Mouse (Mus musculus) liver, postnatal 0 days (tissue): ENCODE results near the gene Rab3gap2. TPM values are rescaled to one million over a fixed set of nuclear protein-coding genes. Genes with fewer than 3 reads are reported as not detected.

Experiments used
- ATAC-seq: fragments of 200-750 bp; cut with Nextera tagmentation; 2 replicates; pipeline ENCODE4 v1.8.0; 2017; ENCODE audit warnings: mild to moderate bottlenecking, moderate library complexity
- DNase-seq: peaks from one replicate; pipeline ENCODE4 v3.0.0-alpha.2; 2016
- H3K27ac ChIP-seq: fragments of 300-500 bp; sonication (generic); 2 replicates; pipeline ENCODE4 v1.5.1; 2014; ENCODE audit warnings: antibody characterized with exemption, moderate library complexity, mild to moderate bottlenecking, low read depth
- H3K27me3 ChIP-seq: fragments of 300-500 bp; sonication (generic); 2 replicates; pipeline ENCODE4 v1.6.1; 2014; ENCODE audit warnings: low read length, control low read depth, mixed read lengths; ENCODE audit not compliant: insufficient read depth
- H3K36me3 ChIP-seq: fragments of 300-500 bp; sonication (generic); replicated peaks from 2 replicates; pipeline ENCODE4 v1.6.1; 2014; ENCODE audit warnings: mild to moderate bottlenecking, control low read depth, low read length, moderate library complexity, mixed read lengths; ENCODE audit not compliant: insufficient read depth
- H3K4me1 ChIP-seq: fragments of 300-500 bp; sonication (generic); 2 replicates; pipeline ENCODE4 v1.6.1; 2014; ENCODE audit warnings: antibody characterized with exemption, mild to moderate bottlenecking, control low read depth; ENCODE audit not compliant: insufficient read depth
- H3K4me2 ChIP-seq: fragments of 300-500 bp; sonication (generic); 2 replicates; pipeline ENCODE4 v1.6.1; 2014; ENCODE audit warnings: low read depth, mild to moderate bottlenecking, low read length, moderate library complexity, mixed read lengths
- H3K4me3 ChIP-seq: fragments of 300-500 bp; sonication (generic); 2 replicates; pipeline ENCODE4 v1.5.1; 2014; ENCODE audit warnings: low read depth, low read length
- H3K9ac ChIP-seq: fragments of 300-500 bp; sonication (generic); replicated peaks from 2 replicates; pipeline ENCODE4 v1.6.1; 2014; ENCODE audit warnings: mild to moderate bottlenecking, moderate library complexity
- H3K9me3 ChIP-seq: fragments of 300-500 bp; sonication (generic); 2 replicates; pipeline ENCODE4 v1.6.1; 2016; ENCODE audit warnings: mild to moderate bottlenecking, control low read depth, low read length, mixed read lengths
- CTCF ChIP-seq: sonication (generic); IDR thresholded peaks from 2 replicates; pipeline ENCODE4 v1.5.1; 2016; ENCODE audit warnings: antibody characterized with exemption, low read depth
- EP300 ChIP-seq: IDR thresholded peaks from 2 replicates; pipeline ENCODE4 v1.6.1; 2016; ENCODE audit warnings: antibody characterized with exemption, low read depth, mild to moderate bottlenecking
- WGBS: fragments of 180-500 bp; shearing (Covaris S2); extraction: QIAGEN DNeasy Blood & Tissue Kit; methylation state at CpG from one replicate; pipeline ENCODE4 v1.1.7; 2014; ENCODE audit not compliant: insufficient replicate concordance; 5-methylcytosine and 5-hydroxymethylcytosine counted together
- polyA plus RNA-seq: library from polyadenylated mRNA; unstranded; fragments of >200 nt; fragmentation: Nextera tagmentation; extraction: Ambion mirVana; gene quantifications from 2 replicates; pipeline ENCODE4 v1.2.1, GENCODE M21; 2015

Gene Rab3gap2
- polyA plus RNA-seq, 1 experiment from 2014 or later, result 7.3 TPM

DNA sequence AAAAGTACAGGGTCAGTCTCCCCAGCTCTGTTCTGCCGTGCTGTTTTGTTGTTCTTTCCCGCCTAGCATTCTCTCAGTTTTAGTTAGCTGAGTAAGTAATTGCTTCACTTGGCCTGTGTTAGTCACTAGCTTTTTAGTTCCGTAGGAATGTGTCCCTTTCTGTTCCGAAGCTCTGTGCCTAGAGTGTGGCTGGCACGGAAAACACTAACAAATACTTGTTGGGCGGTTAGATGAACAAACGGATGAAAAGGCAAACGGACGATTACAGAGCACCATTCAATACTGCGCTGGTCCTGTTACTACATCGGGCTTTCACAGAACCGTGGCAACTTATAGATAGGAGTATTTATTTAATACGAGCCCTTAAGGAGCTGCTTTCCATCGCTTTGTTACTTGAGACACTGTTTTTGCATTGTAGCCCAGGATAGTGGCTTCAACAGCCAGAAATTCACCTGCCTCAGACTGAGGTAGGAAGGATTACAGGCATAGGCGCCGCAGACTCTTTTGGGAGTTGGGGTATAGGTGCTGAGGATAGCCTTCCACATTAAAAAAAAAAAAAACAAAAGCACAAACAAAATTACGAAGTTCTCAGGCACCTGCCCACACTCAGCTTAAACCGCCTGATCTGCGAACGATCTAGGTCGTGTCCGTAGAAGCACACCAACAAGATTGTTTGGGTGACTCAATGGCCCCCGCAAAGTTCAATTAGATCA is 565 bp upstream of the Rab3gap2 start:
- H3K9me3 ChIP-seq, result no peaks in the 10 kb centered on the region
- H3K9ac ChIP-seq, result peak overlapping the region; percentile 73
- no peak for TF ChIP-seq EP300
- no peak for TF ChIP-seq CTCF
- H3K27me3 ChIP-seq, result no peaks in the 10 kb centered on the region
- peak; percentile 17 for ATAC-seq
- 5% methylated on average over 23 of the region's 23 CpGs for WGBS
- H3K36me3 ChIP-seq, result no peaks in the 10 kb centered on the region
- H3K4me2 ChIP-seq, result peak overlapping the region; percentile 90
- H3K4me3 ChIP-seq, result peak overlapping the region; percentile 91
- peak; percentile 39 for DNase-seq
- H3K27ac ChIP-seq, result peak overlapping the region; percentile 96
- H3K4me1 ChIP-seq, result peaks cover 33% of the 10 kb centered on the region

DNA sequence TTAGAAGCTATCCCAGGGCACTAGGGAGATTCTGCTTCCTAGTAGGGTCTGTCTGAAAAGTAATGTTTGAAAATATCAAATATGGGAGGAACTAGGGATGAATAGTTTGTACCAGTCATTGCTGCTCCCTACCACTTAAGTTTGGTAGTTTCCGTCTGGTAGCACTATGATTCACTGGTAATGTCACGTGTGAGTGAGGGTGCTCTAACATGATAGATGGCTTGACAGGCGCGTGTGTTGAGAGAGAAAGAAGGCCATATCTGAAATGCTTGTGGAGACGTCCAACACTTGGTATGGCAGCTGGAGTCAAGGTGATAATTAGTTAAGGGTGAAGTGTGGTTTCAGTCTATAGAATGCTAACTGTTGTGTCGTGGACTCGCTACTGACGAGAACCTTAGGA is 1.2 kb downstream of the Rab3gap2 start:
- no peaks in the 10 kb centered on the region for H3K9me3 ChIP-seq
- ATAC-seq, result peak; percentile 20
- H3K4me1 ChIP-seq, result peaks cover 43% of the 10 kb centered on the region
- H3K4me3 ChIP-seq, result peak overlapping the region; percentile 91
- H3K4me2 ChIP-seq, result peak overlapping the region; percentile 90
- 24% methylated on average over 8 of the region's 8 CpGs for WGBS
- peak overlapping the region; percentile 10; the same call in 1 of the 2 replicates for H3K9ac ChIP-seq
- DNase-seq, result no peak
- TF ChIP-seq EP300 (no peak), CTCF (no peak)
- H3K27ac ChIP-seq, result no peak overlapping the region
- H3K36me3 ChIP-seq, result no peaks in the 10 kb centered on the region
- H3K27me3 ChIP-seq, result no peaks in the 10 kb centered on the region

DNA sequence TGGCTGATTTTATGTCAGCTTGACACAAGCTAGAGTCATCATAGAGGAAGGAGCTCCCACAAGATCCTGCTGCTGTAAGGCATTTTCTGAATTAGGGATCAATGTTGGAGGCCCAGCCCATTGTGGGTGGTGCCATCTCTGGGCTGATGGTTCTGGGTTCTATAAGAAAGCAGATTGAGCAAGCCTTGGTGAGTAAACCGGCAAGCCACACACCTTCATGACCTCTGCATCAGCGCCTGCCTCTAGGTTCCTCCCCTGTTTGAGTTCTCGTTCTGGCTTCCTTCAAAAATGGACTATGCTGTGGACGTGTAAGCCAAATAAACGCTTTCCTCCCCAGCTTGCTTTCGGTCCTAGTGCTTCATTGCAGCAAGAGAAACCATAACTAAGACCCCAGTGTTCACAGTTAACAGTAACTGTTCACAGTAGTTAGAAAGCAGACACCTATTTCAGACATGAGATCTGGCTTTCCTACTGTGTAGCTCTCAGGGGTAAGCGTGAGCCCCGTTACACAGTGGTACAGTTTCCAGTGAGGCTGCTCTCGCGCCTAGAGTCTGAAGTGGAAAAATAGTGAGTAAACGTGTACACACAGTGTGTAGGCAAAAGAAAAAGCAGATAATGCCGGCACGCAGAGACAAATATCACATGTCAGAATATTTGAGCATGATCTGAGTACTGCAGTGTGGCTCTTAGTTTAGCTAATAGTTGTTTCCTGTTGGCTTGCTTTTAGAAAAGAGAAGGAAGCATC is 4.1 kb downstream of the Rab3gap2 start:
- H3K9me3 ChIP-seq, result no peaks in the 10 kb centered on the region
- peak overlapping the region; percentile 55 for H3K4me2 ChIP-seq
- DNase-seq, result no peak
- peak overlapping the region; percentile 48 for H3K9ac ChIP-seq
- WGBS, result 43% methylated on average over 13 of the region's 13 CpGs
- no peak overlapping the region for H3K4me3 ChIP-seq
- no peaks in the 10 kb centered on the region for H3K36me3 ChIP-seq
- H3K27me3 ChIP-seq, result no peaks in the 10 kb centered on the region
- ATAC-seq, result no peak
- TF ChIP-seq EP300, result no peak
- no peak for TF ChIP-seq CTCF
- H3K27ac ChIP-seq, result peak overlapping the region; percentile 88
- peaks cover 39% of the 10 kb centered on the region for H3K4me1 ChIP-seq

DNA sequence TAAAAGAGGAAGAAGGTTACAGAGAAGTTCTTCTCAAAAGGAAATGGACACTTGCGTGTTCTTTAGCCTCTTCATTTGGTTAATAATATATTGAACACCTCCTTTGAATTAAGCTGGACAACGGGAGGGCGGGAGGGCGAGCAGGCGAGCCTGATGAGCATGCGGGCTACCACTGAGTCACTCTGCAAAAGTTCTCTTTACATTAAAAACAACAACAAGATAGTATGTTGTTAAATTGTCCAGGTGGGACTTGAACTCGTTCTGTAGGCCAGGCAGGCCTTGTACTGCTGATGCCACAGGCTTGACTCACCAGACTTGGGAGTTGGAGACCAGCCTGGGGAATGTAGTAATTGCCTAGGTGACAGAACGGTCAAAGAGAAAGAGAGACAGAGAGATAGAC is 4.8 kb downstream of the Rab3gap2 start:
- 77% methylated on average over 8 of the region's 8 CpGs for WGBS
- Histone ChIP-seq H3K36me3 (no peaks in the 10 kb centered on the region), H3K4me1 (peaks cover 38% of the 10 kb centered on the region), H3K9me3 (no peaks in the 10 kb centered on the region), H3K9ac (no peak overlapping the region), H3K27ac (peak overlapping the region; percentile 88), H3K27me3 (no peaks in the 10 kb centered on the region), H3K4me3 (no peak overlapping the region), H3K4me2 (peak overlapping the region; percentile 55; the same call in 1 of the 2 replicates)
- TF ChIP-seq EP300 (no peak), CTCF (no peak)
- no peak for ATAC-seq
- DNase-seq, result no peak

DNA sequence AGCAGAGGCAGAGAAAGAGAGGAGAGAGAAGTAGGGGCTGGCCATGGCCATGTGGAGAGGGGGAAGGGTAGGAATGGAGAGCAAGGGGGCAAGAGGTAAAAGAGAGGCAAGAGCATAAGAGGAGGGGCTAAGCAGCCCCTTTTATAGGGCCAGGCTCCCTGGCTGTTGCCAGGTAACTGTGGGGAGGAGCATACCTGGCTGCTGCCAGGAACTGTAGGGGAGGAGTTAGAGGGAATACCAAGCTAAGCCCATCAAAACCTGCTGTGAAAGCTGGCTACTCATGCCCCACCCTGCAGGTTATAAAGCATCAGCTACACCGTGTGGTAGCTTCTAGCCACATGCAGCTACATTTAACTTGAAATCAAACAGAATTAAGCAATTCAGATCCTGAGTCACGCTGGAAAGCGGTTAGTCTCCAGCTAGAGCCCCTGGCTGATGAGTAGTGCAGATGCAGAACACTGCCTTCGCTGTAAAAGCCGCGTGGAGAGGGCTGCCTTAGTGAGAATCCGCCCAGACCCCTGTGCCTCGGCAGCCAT is 5.8 kb downstream of the Rab3gap2 start:
- H3K4me3 ChIP-seq, result no peak overlapping the region
- no peak for DNase-seq
- H3K4me2 ChIP-seq, result no peak overlapping the region
- ATAC-seq, result no peak
- peaks cover 38% of the 10 kb centered on the region for H3K4me1 ChIP-seq
- TF ChIP-seq EP300 (no peak), CTCF (no peak)
- no peaks in the 10 kb centered on the region for H3K27me3 ChIP-seq
- 0 out of 2 replicates have a peak, but pooled peaks cover 3% of the 10 kb centered on the region for H3K36me3 ChIP-seq
- no peak overlapping the region for H3K9ac ChIP-seq
- H3K27ac ChIP-seq, result no peak overlapping the region
- 71% methylated on average over 8 of the region's 8 CpGs for WGBS
- no peaks in the 10 kb centered on the region for H3K9me3 ChIP-seq

DNA sequence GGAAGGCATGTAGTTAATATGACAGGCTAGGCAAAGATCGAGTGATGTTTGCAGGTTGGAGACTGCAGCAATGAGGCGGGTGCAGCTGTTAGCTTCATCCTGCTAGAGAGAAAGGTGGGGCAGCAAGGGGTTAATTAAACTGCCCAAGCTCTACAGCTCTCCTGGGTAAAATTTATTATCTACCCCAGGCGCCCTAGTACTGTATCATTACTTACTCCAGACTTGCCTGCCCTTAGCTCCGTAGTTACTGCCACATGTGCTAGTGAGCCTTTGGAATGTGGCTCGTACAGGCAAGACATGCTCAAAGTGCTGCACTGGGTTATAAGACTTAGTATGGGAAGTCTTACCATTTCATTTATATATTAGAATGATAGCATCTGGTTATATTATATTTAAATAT is 12.4 kb downstream of the Rab3gap2 start:
- H3K4me2 ChIP-seq, result no peak overlapping the region
- DNase-seq (no peak), ATAC-seq (no peak)
- 0 out of 2 replicates have a peak, but pooled peaks cover 3% of the 10 kb centered on the region for H3K36me3 ChIP-seq
- TF ChIP-seq EP300 (no peak), CTCF (no peak)
- WGBS, result 60% methylated on average over 5 of the region's 5 CpGs
- H3K9ac ChIP-seq, result no peak overlapping the region
- no peak overlapping the region for H3K27ac ChIP-seq
- no peaks in the 10 kb centered on the region for H3K9me3 ChIP-seq
- no peak overlapping the region for H3K4me3 ChIP-seq
- H3K4me1 ChIP-seq, result no peaks in the 10 kb centered on the region; the same call in 1 of the 2 replicates
- no peaks in the 10 kb centered on the region for H3K27me3 ChIP-seq
